8 mouse cellular contexts compared by ENCODE assay signal in the genomic region with DNA sequence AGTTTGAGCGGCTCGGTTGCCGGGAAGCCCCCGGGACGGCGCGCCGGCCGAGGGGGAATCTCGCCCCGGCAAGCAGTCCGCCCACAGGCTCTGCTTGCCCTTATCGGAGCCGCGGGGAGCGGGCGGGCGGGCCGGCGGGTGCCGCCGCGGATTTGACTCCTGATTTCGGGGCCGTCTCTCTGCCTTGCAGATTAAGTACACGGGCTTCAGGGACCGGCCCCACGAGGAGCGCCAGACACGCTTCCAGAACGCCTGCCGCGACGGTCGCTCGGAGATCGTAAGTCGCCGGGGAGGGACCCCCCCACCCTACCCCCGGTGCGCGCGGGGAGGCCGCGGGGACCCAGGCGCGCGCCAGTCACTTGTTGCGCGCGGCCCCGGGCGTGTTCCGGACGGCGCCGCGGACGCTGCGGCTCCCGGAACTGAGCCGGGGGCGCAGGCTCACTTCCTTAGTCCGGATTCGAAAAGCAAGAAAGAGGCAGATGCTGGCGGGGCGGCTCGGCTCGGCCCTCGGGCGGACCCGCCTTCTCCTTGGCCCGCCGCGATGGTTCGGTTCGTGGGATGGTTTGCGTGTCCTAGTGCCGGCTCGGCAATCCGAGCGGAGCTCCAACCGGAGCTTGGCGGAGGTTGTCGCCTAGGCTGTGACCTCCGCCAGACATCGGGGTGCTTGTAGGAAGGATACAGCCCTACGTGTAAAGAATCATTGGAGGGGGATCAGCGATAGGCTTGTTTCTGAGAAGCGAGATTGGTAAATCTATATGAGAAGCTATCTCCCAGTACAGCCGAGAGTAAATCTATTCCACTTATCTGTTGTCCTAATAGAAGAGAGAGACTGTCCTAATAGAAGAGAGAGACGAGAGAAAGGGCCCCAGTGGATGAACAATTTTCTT. TPM values are rescaled to one million over a fixed set of nuclear protein-coding genes. Genes with fewer than 3 reads are reported as not detected.
A peak's percentile ranks its signal among the peaks of the same experiment; 100 is the strongest.
DNase-seq lines count a peak whose midpoint lies in the region; ATAC-seq lines count a peak whose summit lies in the region.

No protein-coding gene starts in this region.

- peak overlapping the region; percentile 85 for H3K27ac ChIP-seq in hindbrain, embryonic 15.5 days (replicated peaks)

- peak overlapping the region; percentile 67 for H3K9ac ChIP-seq in hindbrain, embryonic 15.5 days

- H3K9me3 ChIP-seq in hindbrain, embryonic 15.5 days, result no peaks in the 10 kb centered on the region
- no peaks in the 10 kb centered on the region for H3K9me3 ChIP-seq in megakaryocyte, embryonic 14.5 days

- ATAC-seq in hindbrain, embryonic 15.5 days (ENCODE audit: low FRiP score, low read depth), result peak; percentile 13

- H3K4me3 ChIP-seq in hindbrain, embryonic 15.5 days, result peak overlapping the region; percentile 73
- H3K4me3 ChIP-seq in megakaryocyte, embryonic 14.5 days (replicated peaks), result peak overlapping the region; percentile 94

- H3K36me3 ChIP-seq in hindbrain, embryonic 15.5 days, result no peaks in the 10 kb centered on the region
- peaks cover 10% of the 10 kb centered on the region for H3K36me3 ChIP-seq in megakaryocyte, embryonic 14.5 days (replicated peaks; ENCODE audit: low read length)

- intact Hi-C loops in left cerebral cortex, postnatal 10 days (cut with DNase I), result loop anchor here (5.0 kb wide), 1 partner anchor 46 kb away; no protein-coding TSS in a partner anchor

- WGBS in hindbrain, embryonic 15.5 days, result under 1% methylated on average over 83 of the region's 92 CpGs

- H3K27me3 ChIP-seq in hindbrain, embryonic 15.5 days, result no peaks in the 10 kb centered on the region
- peaks cover 4% of the 10 kb centered on the region for H3K27me3 ChIP-seq in megakaryocyte, embryonic 14.5 days (replicated peaks)

- peak overlapping the region; percentile 68 for H3K4me2 ChIP-seq in hindbrain, embryonic 15.5 days

- DNase-seq in MEL-GATA-1-ER (ENCODE audit: extremely low read depth, low read depth), result peak; percentile 20
- DNase-seq in cerebellum, adult 9-10 months, result peak; percentile 38
- DNase-seq in frontal cortex, postnatal 36 days (ENCODE audit: low spot score in 2 of 2), result peak; percentile 39 to 53
- DNase-seq in left cerebral cortex, postnatal 10 days (ENCODE audit: extremely low spot score in 1 of 2, low spot score in 2 of 2), result peak; percentile 28 to 84
- peak; percentile 67 to 71 for DNase-seq in right cerebral cortex, postnatal 10 days (ENCODE audit: low spot score in 2 of 2)
- peak; percentile 14 for DNase-seq in urinary bladder, postnatal 10 days (ENCODE audit: low spot score)

- H3K4me1 ChIP-seq in hindbrain, embryonic 15.5 days (replicated peaks), result peaks cover 21% of the 10 kb centered on the region
- H3K4me1 ChIP-seq in megakaryocyte, embryonic 14.5 days, result peaks cover 31% of the 10 kb centered on the region

RNA-seq across cellular contexts. Expression of gene Cbfb, which starts 0.9 kb away (rescaled TPM):
- 28.8 and 29.0 TPM in 2 replicates for polyA plus RNA-seq in hindbrain, embryonic 15.5 days (2015; fragmentation: Nextera tagmentation; extraction: Ambion mirVana)
- total RNA-seq in left cerebral cortex, postnatal 10 days (2021), result 10 to 100 TPM; 20.9 to 23.0 TPM
- polyA plus RNA-seq in megakaryocyte, embryonic 14.5 days (2012; ENCODE audit: insufficient read depth, low replicate concordance), result 2.1 and 15.3 TPM in 2 replicates

RNA-seq across cellular contexts. Expression of gene Ces4a, which starts 39.8 kb away (rescaled TPM):
- polyA plus RNA-seq in hindbrain, embryonic 15.5 days (2015; fragmentation: Nextera tagmentation; extraction: Ambion mirVana), result 0.13 TPM in 1 of 2 replicates, not detected in the other
- total RNA-seq in left cerebral cortex, postnatal 10 days (2021), result not detected
- not detected in 2 replicates for polyA plus RNA-seq in megakaryocyte, embryonic 14.5 days (2012; ENCODE audit: insufficient read depth, low replicate concordance)

RNA-seq across cellular contexts. Expression of gene D230025D16Rik, which starts 53.6 kb away (rescaled TPM):
- polyA plus RNA-seq in hindbrain, embryonic 15.5 days (2015; fragmentation: Nextera tagmentation; extraction: Ambion mirVana), result 28.5 and 29.2 TPM in 2 replicates
- total RNA-seq in left cerebral cortex, postnatal 10 days (2021), result 10 to 100 TPM; 27.5 to 28.0 TPM
- 1.4 and 2.1 TPM in 2 replicates for polyA plus RNA-seq in megakaryocyte, embryonic 14.5 days (2012; ENCODE audit: insufficient read depth, low replicate concordance)

Comparison
In these comparisons a context has a peak if more than half of its experiments do, and no peak if none do; other contexts are left out.
1. Peak in every context shown above with its lines: DNase-seq, ATAC-seq, H3K4me3 ChIP-seq and H3K27ac ChIP-seq.
2. DNase-seq: peak in every context shown above with its lines; median percentile 69 in right cerebral cortex, postnatal 10 days; 56 in left cerebral cortex, postnatal 10 days; 46 in frontal cortex, postnatal 36 days; 38 in cerebellum, adult 9-10 months; 20 in MEL-GATA-1-ER; 14 in urinary bladder, postnatal 10 days.